Comparison of ENCODE assay signal across 9 mouse cellular contexts in the genomic region with DNA sequence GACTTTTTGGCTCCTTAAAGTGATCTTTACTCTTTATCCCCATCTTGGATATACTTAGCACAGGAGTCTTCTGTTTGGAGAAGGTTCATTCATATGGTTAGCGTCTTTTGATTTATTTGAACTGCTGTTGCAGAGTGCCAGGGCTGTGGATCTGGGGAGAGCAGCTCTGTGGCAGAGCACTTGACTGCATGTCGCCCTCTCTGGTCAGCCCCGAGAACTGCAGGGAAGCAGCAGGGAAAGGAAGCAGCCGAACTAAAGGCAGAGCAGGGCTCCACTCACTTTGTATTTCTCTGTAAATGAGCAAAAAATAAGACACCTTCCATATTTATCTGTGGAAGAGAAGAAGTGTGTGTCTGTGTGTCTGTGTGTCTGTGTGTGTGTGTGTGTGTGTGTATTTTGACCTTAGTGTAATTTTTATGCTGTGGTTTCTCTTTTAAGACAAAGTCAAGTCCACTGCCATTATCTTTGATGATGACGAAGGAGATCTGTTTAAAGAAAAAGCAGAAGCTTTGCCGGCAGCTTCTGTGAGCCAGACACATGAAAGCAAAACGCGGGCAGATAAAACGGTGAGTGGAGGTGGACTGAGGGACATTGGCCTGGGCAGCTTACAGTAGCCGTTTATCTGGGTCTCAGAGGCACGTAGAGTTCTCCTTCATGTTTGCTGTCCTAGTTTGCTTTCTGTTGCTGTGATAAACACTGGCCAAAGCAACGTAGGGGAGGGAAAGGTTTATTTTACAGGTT. TPM values are rescaled to one million over a fixed set of nuclear protein-coding genes. Genes with fewer than 3 reads are reported as not detected.
DNase-seq lines count a peak whose midpoint lies in the region; ATAC-seq and TF ChIP-seq lines count a peak whose summit lies in the region.
"Had no signal": no experiment of that assay in that cellular context is flagged by ENCODE, and none has a peak within 500 bp of the region (broad histone marks: within the 10 kb centered on the region; RNA-seq: fewer than 3 reads in every experiment).

No protein-coding gene starts in this region.

- ATAC-seq in neural tube, embryonic 15.5 days (ENCODE audit: low FRiP score), result no peak
- peak; percentile 93 for ATAC-seq in frontal cortex, adult (ENCODE audit: low TSS enrichment)
- ATAC-seq in liver, embryonic 11.5 days (replicated peaks; ENCODE audit: low FRiP score), result peak; percentile 61

- no peaks in the 10 kb centered on the region for H3K4me1 ChIP-seq in neural tube, embryonic 15.5 days
- H3K4me1 ChIP-seq in liver, embryonic 11.5 days (replicated peaks; ENCODE audit: control insufficient read depth, insufficient read depth, low read length), result no peaks in the 10 kb centered on the region
- H3K4me1 ChIP-seq in olfactory bulb, adult 2 months (ENCODE audit: control insufficient read depth, insufficient read depth, low read length), result no peaks in the 10 kb centered on the region; the same call in 1 of the 2 replicates
- no peaks in the 10 kb centered on the region for H3K4me1 ChIP-seq in thymus, adult 2 months (replicated peaks; ENCODE audit: control insufficient read depth, insufficient read depth, low read length)
- H3K4me1 ChIP-seq: heart, embryonic 13.5 days had no signal

- H3K9me3 ChIP-seq in neural tube, embryonic 15.5 days (replicated peaks), result no peaks in the 10 kb centered on the region
- no peaks in the 10 kb centered on the region for H3K9me3 ChIP-seq in liver, embryonic 11.5 days (ENCODE audit: control insufficient read depth, low read length)
- H3K9me3 ChIP-seq: heart, embryonic 13.5 days had no signal

- H3K27me3 ChIP-seq in neural tube, embryonic 15.5 days (replicated peaks), result no peaks in the 10 kb centered on the region
- H3K27me3 ChIP-seq in liver, embryonic 11.5 days (replicated peaks; ENCODE audit: control insufficient read depth, insufficient read depth, low read length), result no peaks in the 10 kb centered on the region
- no peaks in the 10 kb centered on the region for H3K27me3 ChIP-seq in thymus, adult 2 months (ENCODE audit: control insufficient read depth, insufficient read depth, low read length)
- H3K27me3 ChIP-seq: heart, embryonic 13.5 days had no signal

- DNase-seq in neural tube, embryonic 10.5 days (ENCODE audit: extremely low spot score, low spot score), result peak; percentile 58
- peak; percentile 55 for DNase-seq in cerebellum, adult 11 months
- peak; percentile 70 for DNase-seq in kidney, adult 9 months
- peak; percentile 41 for DNase-seq in liver, embryonic 11.5 days (ENCODE audit: low spot score)
- DNase-seq in thymus, adult 2 months, result peak; percentile 67

- H3K4me2 ChIP-seq in neural tube, embryonic 15.5 days, result no peak overlapping the region
- H3K4me2 ChIP-seq in liver, embryonic 11.5 days, result no peak overlapping the region
- H3K4me2 ChIP-seq: heart, embryonic 13.5 days had no signal

- TF ChIP-seq CTCF in olfactory bulb, adult 2 months (IDR thresholded peaks at IDR 0.05; ENCODE audit: insufficient read depth, low read depth, low read length), result peak; percentile 88
- peak; percentile 84 for TF ChIP-seq CTCF in thymus, adult 2 months (IDR thresholded peaks at IDR 0.05; ENCODE audit: borderline replicate concordance, control insufficient read depth, extremely low read depth, insufficient read depth, low read length, poor library complexity)

- no peak overlapping the region for H3K27ac ChIP-seq in neural tube, embryonic 15.5 days (replicated peaks)
- H3K27ac ChIP-seq in liver, embryonic 11.5 days (ENCODE audit: low read depth, low read length), result no peak overlapping the region
- H3K27ac ChIP-seq in olfactory bulb, adult 2 months (ENCODE audit: insufficient read depth, low read depth, low read length), result no peak overlapping the region
- H3K27ac ChIP-seq in thymus, adult 2 months (ENCODE audit: control insufficient read depth, insufficient read depth, low read length), result no peak overlapping the region
- H3K27ac ChIP-seq: heart, embryonic 13.5 days had no signal

- H3K4me3 ChIP-seq in neural tube, embryonic 15.5 days (replicated peaks), result no peak overlapping the region
- no peak overlapping the region for H3K4me3 ChIP-seq in liver, embryonic 11.5 days (ENCODE audit: low read depth, low read length)
- H3K4me3 ChIP-seq in olfactory bulb, adult 2 months (ENCODE audit: insufficient read depth, low read depth, low read length), result no peak overlapping the region
- H3K4me3 ChIP-seq in thymus, adult 2 months (ENCODE audit: control insufficient read depth, insufficient read depth, low read length), result no peak overlapping the region
- H3K4me3 ChIP-seq: heart, embryonic 13.5 days had no signal

- no peak overlapping the region for H3K9ac ChIP-seq in neural tube, embryonic 15.5 days (replicated peaks)
- H3K9ac ChIP-seq in liver, embryonic 11.5 days (ENCODE audit: low read depth, low read length), result no peak overlapping the region
- H3K9ac ChIP-seq: heart, embryonic 13.5 days had no signal

- peaks cover 78% of the 10 kb centered on the region for H3K36me3 ChIP-seq in neural tube, embryonic 15.5 days
- H3K36me3 ChIP-seq in liver, embryonic 11.5 days (ENCODE audit: control insufficient read depth, insufficient read depth, low read length), result peaks cover 14% of the 10 kb centered on the region; the same call in 1 of the 2 replicates
- H3K36me3 ChIP-seq in thymus, adult 2 months (ENCODE audit: control insufficient read depth, insufficient read depth, low read length), result peaks cover 23% of the 10 kb centered on the region

- WGBS in neural tube, embryonic 15.5 days, result 69% methylated on average over 12 of the region's 12 CpGs
- WGBS in liver, embryonic 11.5 days, result 53% methylated on average over 12 of the region's 12 CpGs
- 62% methylated on average over 12 of the region's 12 CpGs for WGBS in olfactory bulb, adult 2 months
- WGBS in thymus, adult 2 months, result 57% methylated on average over 12 of the region's 12 CpGs

- TF ChIP-seq POLR2A in olfactory bulb, adult 2 months (IDR thresholded peaks at IDR 0.05; ENCODE audit: insufficient read depth, low read depth, low read length), result no peak
- no peak for TF ChIP-seq POLR2A in thymus, adult 2 months (IDR thresholded peaks at IDR 0.05; ENCODE audit: control insufficient read depth, extremely low read depth, insufficient read depth, low read length, poor library complexity)

RNA-seq across cellular contexts. Expression of a gene that starts 21.1 kb away (rescaled TPM):
- 62.3 and 65.8 TPM in 2 replicates for polyA plus RNA-seq in neural tube, embryonic 15.5 days (2015; fragmentation: Nextera tagmentation; extraction: Ambion mirVana)
- polyA plus RNA-seq in liver, embryonic 11.5 days (2014; fragmentation: Nextera tagmentation; extraction: Ambion mirVana), result 30.1 and 31.8 TPM in 2 replicates
- polyA plus RNA-seq in olfactory bulb, adult 2 months (2012; ENCODE audit: insufficient read depth, insufficient read length, low replicate concordance, missing spikeins), result not detected in 2 replicates
- polyA plus RNA-seq in thymus, adult 2 months (2012; rRNA removed), result 49.1 and 61.7 TPM in 2 replicates

RNA-seq across cellular contexts. Expression of a gene that starts 35.1 kb away (rescaled TPM):
- polyA plus RNA-seq in neural tube, embryonic 15.5 days (2015; fragmentation: Nextera tagmentation; extraction: Ambion mirVana), result 5.6 and 6.0 TPM in 2 replicates
- polyA plus RNA-seq in liver, embryonic 11.5 days (2014; fragmentation: Nextera tagmentation; extraction: Ambion mirVana), result 7.3 and 7.9 TPM in 2 replicates
- not detected in 2 replicates for polyA plus RNA-seq in olfactory bulb, adult 2 months (2012; ENCODE audit: insufficient read depth, insufficient read length, low replicate concordance, missing spikeins)
- 1.7 and 1.9 TPM in 2 replicates for polyA plus RNA-seq in thymus, adult 2 months (2012; rRNA removed)

RNA-seq across cellular contexts. Expression of a gene that starts 35.7 kb away (rescaled TPM):
- polyA plus RNA-seq in neural tube, embryonic 15.5 days (2015; fragmentation: Nextera tagmentation; extraction: Ambion mirVana), result 23.2 and 25.2 TPM in 2 replicates
- 7.8 and 8.0 TPM in 2 replicates for polyA plus RNA-seq in liver, embryonic 11.5 days (2014; fragmentation: Nextera tagmentation; extraction: Ambion mirVana)
- not detected in 2 replicates for polyA plus RNA-seq in olfactory bulb, adult 2 months (2012; ENCODE audit: insufficient read depth, insufficient read length, low replicate concordance, missing spikeins)
- polyA plus RNA-seq in thymus, adult 2 months (2012; rRNA removed), result 18.3 and 24.4 TPM in 2 replicates
